Mouse (Mus musculus): Measurements from ENCODE around the gene Spock2.
"Not testable (repeated sequence)": the region's sequence is repeated elsewhere in the genome, so short reads cannot be mapped to it uniquely, and the experiment has no call there.

Spock2 gene

GRCm38 (mm10) chr10:60108321-60109111 lies 2.5 kb downstream of the Spock2 start:
- no peak for DNase-seq

- DNase-seq: no peak
Measured at GRCm38 (mm10) chr10:60109336-60109735, 3.3 kb downstream of the Spock2 start.

GRCm38 (mm10) chr10:60109989-60110388 lies 4.0 kb downstream of the Spock2 start:
- DNase-seq: no peak

GRCm38 (mm10) chr10:60110908-60111475 lies 5.0 kb downstream of the Spock2 start:
- DNase-seq: no peak

- no peak for DNase-seq
Measured at GRCm38 (mm10) chr10:60113965-60114690, 8.1 kb downstream of the Spock2 start.

DNA sequence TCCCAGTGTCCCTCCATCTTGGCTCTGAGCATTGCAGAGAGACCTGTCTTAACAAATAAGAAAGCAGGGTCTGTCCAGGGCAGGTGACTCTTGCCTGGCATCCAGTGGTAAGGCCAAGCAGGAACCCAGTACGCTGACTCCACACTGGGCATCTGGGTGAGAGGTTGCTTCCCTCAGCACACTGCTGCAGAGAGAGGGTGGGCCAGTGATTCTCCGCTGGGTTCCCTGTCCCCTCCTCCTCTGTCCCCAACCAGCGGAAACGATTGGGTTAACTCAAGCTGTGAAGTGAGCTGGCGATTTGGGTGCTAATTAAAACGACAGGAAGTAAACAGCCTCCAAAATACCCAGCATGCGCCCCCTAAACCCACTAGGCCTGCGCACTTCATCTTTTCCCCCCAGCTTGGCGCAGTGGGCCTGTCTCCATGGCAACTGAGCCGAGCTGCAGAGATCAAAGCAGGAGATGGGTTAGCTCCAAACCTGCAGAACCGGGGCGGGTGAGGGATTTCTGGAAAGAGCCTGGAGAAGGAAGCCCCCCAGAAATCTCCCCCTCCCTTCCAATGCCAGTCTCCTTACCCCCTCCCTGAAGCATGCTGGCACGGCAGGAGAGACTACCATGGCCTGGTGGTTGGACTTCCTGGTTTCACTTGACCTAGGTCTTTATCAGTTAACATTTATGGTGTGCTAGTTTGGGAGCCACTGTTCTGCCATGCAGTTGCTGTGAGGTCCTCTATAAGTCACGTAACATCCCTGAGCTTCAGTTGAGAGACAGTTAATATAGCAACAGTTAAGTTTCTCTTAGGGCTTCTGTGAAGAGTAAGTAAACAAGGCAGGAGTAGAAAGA lies 9.5 kb downstream of the Spock2 start:
- DNase-seq: peak; percentile 74

- DNase-seq: no peak
Measured at GRCm38 (mm10) chr10:60116997-60117396, 11.0 kb downstream of the Spock2 start.

DNA sequence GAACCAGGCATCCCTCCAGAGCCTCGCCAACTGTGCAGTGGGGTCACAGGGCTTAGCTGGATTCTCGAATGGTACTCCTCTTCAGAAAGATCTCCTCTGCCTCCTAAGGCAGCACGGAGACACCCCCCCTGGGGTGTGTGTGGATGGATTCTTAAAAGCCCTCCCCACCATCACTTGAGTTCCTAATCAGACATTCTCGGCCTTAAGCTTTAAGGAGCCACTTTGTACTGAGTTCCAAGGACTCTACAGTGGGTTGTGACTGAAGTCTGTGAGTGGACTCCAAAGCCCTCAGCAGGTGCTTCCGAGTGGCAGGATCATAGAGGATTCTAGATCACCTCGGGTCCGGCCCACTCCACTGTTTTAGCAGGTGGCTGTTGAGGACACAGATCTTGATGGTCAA lies 12.4 kb downstream of the Spock2 start:
- no peak for DNase-seq

DNA sequence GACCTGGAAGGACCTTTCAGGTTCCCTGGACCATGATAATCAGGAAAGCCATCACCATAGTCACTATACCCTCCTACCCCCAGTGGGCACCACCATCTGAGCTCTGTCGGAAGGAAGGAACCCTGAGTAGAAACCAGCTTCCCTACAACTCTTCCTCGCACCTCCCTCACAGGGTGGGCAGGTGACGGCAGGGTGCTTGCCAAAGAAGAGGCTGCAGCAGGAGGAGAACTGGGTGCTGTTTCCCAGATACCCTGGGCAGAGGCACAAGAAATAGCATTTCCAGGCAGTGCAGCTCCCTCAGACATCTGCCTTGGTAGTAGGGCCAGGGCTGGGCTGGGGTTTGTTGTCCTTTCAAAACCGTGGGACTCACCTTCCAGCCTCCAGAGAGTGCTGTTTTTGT lies 14.6 kb downstream of the Spock2 start:
- no peak for DNase-seq

- DNase-seq: no peak
Measured at GRCm38 (mm10) chr10:60124078-60124477, 18.1 kb downstream of the Spock2 start.

DNA sequence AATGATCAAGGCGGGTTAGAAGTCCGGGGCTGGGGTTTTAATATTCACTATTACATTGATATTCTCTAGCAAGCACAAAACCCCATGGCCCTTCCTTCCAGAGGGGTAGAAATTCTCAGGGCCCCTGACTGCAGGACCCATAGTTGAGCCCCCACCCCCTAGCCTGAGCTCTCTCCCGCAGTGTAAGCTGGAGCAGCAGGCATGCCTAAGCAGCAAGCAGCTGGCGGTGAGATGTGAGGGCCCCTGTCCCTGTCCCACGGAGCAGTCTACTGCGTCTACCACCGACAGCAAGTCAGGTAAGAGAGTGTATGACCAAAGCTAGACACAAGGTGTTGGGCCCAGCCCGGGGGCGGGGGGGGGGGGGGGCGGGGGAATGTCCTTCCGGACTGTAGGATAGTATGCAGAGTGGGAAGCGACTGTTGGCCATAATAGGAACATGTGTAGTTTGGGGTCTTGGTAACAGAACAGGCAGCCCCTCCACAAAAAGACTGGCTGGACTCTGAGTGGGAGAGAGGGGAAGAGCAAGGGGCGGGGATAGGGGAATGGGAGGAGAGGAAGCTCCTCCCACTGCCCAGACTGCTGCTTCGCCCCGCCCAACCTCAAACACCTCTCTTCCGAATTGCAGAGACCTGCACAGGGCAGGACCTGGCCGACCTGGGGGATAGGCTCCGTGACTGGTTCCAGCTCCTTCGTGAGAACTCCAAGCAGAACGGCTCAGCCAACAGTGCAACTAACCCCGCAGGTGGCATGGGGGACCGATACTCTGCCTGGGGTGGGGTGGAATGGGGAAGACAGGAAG lies 19.7 kb downstream of the Spock2 start:
- peak; percentile 43 for DNase-seq

- no peak for DNase-seq
Measured at GRCm38 (mm10) chr10:60128287-60128686, 22.3 kb downstream of the Spock2 start.

GRCm38 (mm10) chr10:60130504-60130903 lies 24.5 kb downstream of the Spock2 start:
- no peak for DNase-seq

- DNase-seq: peak; percentile 58
Measured at GRCm38 (mm10) chr10:60133501-60133900, 27.5 kb downstream of the Spock2 start.

DNA sequence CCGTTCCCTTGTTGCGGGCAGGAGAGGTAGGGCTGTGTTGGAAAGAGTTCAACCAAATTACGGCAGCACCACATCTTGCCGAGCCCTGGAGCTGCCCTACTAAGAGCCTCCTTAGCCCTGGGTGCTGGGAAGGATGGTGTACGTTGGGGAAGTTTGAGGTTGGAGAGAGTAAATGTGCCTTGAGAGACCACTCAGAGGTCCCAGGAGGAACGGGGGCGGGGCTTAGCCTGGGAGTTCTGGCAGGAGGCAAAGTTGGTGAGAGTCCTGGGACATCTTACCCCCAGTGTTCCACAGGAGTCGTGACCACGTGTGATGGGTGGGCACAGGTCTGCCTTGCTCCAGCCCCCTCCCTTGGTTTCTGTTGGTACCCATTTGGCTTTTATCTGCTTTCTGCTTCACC lies 28.2 kb downstream of the Spock2 start:
- no peak for DNase-seq

DNA sequence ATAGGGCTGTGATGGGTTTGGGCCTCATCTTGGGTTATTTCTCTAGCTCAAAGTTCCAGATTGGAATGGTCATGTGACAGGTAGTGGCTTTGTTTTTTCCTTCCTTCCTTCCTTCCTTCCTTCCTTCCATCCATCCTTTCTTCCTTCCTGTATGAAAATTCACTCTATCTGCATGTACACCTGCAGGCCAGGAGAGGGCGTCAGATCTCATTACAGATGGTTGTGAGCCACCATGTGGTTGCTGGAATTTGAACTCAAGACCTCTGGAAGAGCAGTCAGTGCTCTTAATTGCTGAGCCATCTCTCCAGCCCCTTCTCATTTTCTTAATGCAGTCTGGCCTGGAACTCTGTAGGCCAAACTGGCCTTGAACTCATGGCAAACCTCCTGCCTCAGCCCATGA lies 30.0 kb downstream of the Spock2 start:
- not testable (repeated sequence) for DNase-seq

- no peak for DNase-seq
Measured at GRCm38 (mm10) chr10:60136935-60137334, 30.9 kb downstream of the Spock2 start.

DNA sequence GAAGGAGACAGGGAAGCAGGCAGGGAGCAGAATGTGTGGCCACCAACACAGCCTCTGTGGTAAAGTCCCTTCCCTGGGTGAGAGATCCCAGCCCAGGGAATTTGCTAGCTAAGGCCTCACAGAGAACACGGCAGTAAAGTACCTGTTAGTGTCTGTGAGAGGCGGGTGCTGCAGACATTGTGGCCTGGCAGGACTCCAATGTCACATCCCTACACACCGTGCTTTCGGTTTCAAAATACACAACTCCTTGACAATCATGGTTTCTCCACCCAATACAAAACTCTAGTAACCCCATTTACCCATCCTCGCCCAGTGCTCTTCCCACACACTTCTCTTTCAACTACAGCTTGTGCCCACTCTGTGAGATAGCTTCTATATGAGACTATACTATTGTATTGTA lies 32.7 kb downstream of the Spock2 start:
- no peak for DNase-seq

DNA sequence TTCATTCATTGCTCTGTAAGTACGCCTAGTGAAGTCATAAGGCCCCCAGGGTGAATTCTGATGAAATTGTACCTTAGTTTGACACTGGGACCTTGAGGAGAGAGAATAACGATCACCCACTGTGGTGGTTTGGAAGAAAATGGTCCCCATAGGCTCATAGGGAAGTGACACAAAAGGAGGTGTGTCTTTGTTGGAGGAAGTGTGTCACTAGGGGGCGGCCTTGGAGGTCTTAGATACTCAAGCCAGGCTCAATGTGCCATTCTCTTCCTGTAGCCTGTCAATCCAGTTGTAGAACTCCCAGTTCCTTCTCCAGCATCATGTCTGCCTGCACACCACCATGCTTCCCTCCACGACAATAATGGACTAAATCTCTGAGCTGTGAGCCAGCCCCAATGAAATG lies 34.7 kb downstream of the Spock2 start:
- DNase-seq: no peak

- DNase-seq: no peak
Measured at GRCm38 (mm10) chr10:60141656-60142160, 35.7 kb downstream of the Spock2 start.

DNA sequence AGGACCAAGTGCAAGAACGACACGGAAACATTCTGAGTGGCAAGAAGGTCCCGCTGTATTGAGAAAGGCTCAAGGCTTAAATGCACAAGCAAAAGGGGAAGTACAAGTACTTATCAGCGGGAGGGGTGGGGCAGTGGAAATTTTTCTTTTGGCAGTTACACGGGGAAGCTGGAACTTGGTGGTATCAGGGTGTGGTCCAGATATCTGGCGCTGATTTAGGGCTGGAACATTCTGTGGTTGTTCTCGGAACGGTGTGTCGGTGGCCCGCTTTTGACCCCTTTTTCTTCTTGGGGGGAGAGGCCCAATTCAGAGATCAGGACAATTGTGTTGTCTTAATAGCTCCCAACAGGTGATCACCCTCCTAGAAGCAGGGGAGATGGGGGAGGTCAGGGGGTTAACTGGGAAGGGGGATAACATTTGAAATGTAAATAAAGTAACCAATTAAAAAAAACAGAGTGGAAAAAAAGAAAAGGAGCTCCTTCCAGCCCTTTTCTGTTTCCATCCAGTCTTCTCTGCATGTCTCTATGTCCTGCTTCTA lies 41.6 kb downstream of the Spock2 start:
- not testable (repeated sequence) for DNase-seq

DNA sequence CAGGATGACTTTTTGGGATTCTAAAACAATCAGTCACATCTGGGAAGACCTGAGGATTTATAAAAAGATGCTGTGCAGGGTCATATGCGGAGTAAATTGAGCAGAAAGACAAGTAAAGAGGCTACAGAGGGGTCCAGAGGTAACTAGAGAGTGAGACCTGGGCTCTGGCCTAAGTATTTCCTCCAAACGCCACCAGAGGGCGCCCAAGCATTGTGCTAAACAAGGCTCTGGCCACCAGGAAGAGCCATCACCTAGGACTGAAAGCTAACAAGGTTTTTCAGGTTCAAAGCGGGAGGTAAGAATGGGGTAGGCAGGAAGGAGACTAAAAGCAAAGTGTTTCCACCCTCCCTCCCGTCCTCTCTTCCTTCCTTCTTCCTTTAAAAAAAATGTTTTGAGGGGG lies 42.1 kb downstream of the Spock2 start:
- DNase-seq: peak; percentile 85
